Mouse (Mus musculus): ENCODE data around the gene Safb. TPM values are rescaled to one million over a fixed set of nuclear protein-coding genes. Genes with fewer than 3 reads are reported as not detected.
A peak's percentile ranks its signal among the peaks of the same experiment; 100 is the strongest.

The Safb gene
- total and polyA plus RNA-seq, 2 experiments from 2014 or later, result 40.8 to 71.7 TPM

DNA sequence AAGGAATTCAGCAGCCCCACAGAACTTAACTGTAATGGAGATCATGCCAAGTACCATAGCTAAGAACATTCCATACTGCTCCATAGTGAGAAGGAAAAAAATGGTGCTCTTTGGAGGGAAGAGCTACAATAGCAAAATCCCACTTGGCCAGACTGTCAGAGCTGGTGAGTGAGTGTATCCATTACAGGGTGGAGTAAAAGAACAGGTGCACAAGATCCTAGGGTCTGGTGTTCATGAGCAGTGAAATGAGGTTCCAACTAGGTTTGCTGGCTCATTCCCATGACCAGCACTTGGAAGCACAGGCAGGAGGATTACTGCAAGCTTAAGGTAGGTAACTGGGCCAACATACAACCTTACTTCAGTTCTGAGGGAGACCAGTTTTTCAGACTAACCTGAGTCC, 7.9 kb downstream of the Safb start:
- no peak for TF ChIP-seq CTCF (IDR thresholded peaks at IDR 0.05; ENCODE audit: low read depth)
- H3K36me3 ChIP-seq (ENCODE audit: insufficient read depth, low read length), result peaks cover 84% of the 10 kb centered on the region
- no peaks in the 10 kb centered on the region for H3K4me1 ChIP-seq (ENCODE audit: insufficient read depth, low read length)
- no peak overlapping the region for H3K4me3 ChIP-seq (ENCODE audit: low read length)
- H3K9me3 ChIP-seq (ENCODE audit: low read length), result no peaks in the 10 kb centered on the region
- no peak overlapping the region for H3K9ac ChIP-seq (replicated peaks; ENCODE audit: low read length)
- no peak overlapping the region for H3K4me2 ChIP-seq (ENCODE audit: low read depth, low read length)
- DNase-seq (ENCODE audit: low spot score) (no peak), ATAC-seq (no peak)
- no peak overlapping the region for H3K27ac ChIP-seq
- H3K27me3 ChIP-seq (ENCODE audit: insufficient read depth, low read length), result no peaks in the 10 kb centered on the region

DNA sequence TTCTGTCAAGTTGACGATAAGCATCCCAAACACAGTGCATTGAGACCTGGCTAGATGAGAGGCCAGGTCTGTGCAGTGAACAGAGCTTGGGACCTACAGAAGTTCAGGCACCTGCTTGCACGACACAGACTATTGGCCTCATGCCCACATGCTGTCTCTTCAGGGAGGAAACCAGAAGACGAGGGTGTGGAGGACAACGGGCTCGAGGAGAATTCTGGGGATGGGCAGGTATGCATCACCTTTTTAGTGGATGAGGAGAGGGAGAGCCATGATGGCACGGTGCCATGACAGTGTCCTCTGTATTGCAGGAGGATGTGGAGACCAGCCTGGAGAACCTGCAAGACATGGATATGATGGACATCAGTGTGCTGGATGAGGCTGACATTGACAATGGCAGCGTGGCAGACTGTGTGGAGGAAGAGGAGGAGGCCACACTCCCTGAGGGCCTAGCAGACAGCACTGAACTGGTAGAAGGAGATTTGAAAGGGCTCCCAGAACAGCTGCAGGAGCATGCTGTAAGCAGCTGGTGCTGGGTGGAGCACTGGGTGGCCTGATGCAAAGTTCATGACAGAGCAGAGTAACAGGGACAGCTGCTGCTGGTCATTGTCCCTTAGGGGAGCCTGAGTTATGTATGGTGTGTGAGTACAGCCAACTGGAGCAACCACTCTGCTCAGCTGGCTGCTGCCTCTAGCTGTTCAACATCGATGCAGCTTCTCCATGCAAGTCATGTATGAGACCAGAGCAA, 9.1 kb downstream of the Safb start:
- peak; percentile 20; the same call in 1 of the 2 replicates for ATAC-seq
- Histone ChIP-seq H3K9me3 (ENCODE audit: low read length) (no peaks in the 10 kb centered on the region), H3K4me2 (ENCODE audit: low read depth, low read length) (no peak overlapping the region), H3K36me3 (ENCODE audit: insufficient read depth, low read length) (peaks cover 80% of the 10 kb centered on the region), H3K27me3 (ENCODE audit: insufficient read depth, low read length) (no peaks in the 10 kb centered on the region), H3K9ac (replicated peaks; ENCODE audit: low read length) (no peak overlapping the region), H3K4me3 (ENCODE audit: low read length) (no peak overlapping the region), H3K27ac (no peak overlapping the region), H3K4me1 (ENCODE audit: insufficient read depth, low read length) (no peaks in the 10 kb centered on the region)
- no peak for TF ChIP-seq CTCF (IDR thresholded peaks at IDR 0.05; ENCODE audit: low read depth)
- no peak for DNase-seq (ENCODE audit: low spot score)
- 78% methylated on average over 8 of the region's 8 CpGs for WGBS

DNA sequence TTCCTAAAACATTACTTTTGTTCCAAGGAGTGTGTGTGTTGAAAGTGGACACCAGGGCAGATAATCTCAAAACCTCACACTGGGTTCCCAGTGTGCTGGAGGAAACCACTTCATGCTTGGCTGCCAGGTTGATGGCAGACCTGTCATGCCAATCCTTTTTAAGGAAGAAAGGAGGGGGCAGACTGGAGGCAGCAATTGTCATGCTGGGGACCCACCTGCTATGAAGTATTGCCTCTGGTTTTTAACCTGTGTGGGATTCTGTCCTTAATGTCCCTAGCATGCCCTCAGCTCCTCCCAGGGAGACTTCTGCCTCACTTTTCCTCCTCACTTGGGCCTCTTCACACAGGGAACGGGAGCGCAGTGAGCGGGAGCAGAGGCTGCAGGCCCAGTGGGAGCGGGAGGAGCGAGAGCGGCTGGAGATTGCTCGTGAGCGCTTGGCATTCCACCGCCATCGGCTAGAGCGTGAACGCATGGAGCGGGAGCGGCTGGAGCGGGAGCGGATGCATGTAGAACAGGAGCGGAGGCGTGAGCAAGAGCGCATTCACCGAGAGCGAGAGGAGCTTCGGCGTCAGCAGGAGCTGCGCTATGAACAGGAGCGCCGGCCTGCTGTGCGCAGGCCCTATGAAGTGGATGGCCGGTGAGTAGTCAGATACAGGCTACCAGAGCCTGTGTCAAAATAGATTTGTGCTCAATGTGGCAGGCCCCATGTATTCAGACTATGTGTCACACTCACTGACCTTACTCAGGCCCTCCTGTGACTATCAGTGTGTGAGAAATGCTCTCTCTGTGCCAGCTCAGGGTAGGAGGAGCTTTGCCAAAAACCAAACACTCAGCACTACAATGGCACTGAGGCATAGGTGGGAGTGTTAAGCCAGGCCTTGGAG, 18.8 kb downstream of the Safb start:
- Histone ChIP-seq H3K27ac (no peak overlapping the region), H3K4me1 (ENCODE audit: insufficient read depth, low read length) (peaks cover 2% of the 10 kb centered on the region; the same call in 1 of the 2 replicates), H3K4me2 (ENCODE audit: low read depth, low read length) (no peak overlapping the region), H3K27me3 (ENCODE audit: insufficient read depth, low read length) (no peaks in the 10 kb centered on the region), H3K9me3 (ENCODE audit: low read length) (no peaks in the 10 kb centered on the region), H3K9ac (replicated peaks; ENCODE audit: low read length) (no peak overlapping the region), H3K36me3 (ENCODE audit: insufficient read depth, low read length) (peaks cover 80% of the 10 kb centered on the region), H3K4me3 (ENCODE audit: low read length) (no peak overlapping the region)
- DNase-seq (ENCODE audit: low spot score) (no peak), ATAC-seq (no peak)
- no peak for TF ChIP-seq CTCF (IDR thresholded peaks at IDR 0.05; ENCODE audit: low read depth)
- 92% methylated on average over 28 of the region's 28 CpGs for WGBS

DNA sequence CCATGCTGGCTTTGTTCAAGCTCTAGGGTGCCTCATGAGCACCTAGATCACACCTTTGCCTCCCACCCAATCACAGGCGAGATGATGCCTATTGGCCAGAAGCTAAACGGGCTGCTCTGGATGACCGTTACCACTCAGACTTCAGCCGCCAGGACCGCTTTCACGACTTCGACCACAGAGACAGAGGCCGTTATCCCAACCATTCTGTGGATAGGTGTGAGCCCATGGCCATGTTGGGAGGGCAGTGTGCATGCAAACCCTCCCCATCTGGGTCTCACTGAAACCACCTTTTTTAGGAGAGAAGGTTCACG, 19.4 kb downstream of the Safb start:
- Histone ChIP-seq H3K36me3 (ENCODE audit: insufficient read depth, low read length) (peaks cover 80% of the 10 kb centered on the region), H3K4me1 (ENCODE audit: insufficient read depth, low read length) (peaks cover 8% of the 10 kb centered on the region; the same call in 1 of the 2 replicates), H3K27ac (no peak overlapping the region), H3K4me2 (ENCODE audit: low read depth, low read length) (no peak overlapping the region), H3K9me3 (ENCODE audit: low read length) (no peaks in the 10 kb centered on the region), H3K4me3 (ENCODE audit: low read length) (no peak overlapping the region), H3K27me3 (ENCODE audit: insufficient read depth, low read length) (no peaks in the 10 kb centered on the region), H3K9ac (replicated peaks; ENCODE audit: low read length) (no peak overlapping the region)
- TF ChIP-seq CTCF (IDR thresholded peaks at IDR 0.05; ENCODE audit: low read depth), result no peak
- ATAC-seq (no peak), DNase-seq (ENCODE audit: low spot score) (no peak)
- WGBS, result 88% methylated on average over 9 of the region's 9 CpGs

DNA sequence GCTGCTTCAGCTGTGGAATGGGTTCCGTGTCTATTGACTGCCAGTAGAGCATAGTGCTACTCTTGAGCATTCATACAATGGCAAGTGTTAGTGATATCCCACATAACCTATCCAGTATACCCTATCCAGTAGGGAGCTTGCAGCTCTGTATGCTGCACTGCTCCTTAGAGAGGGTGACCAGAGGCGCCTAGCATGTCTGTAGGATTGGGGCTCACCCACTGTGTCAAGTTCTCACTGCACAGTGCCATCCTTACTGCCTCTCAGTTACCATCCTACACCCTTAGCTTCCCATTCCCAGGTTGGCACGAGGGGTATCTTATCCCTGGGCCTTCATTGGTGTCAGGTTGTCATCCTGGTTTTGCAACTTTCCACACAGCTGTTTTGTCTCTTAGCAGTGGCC, 19.8 kb downstream of the Safb start:
- no peaks in the 10 kb centered on the region for H3K9me3 ChIP-seq (ENCODE audit: low read length)
- no peak for TF ChIP-seq CTCF (IDR thresholded peaks at IDR 0.05; ENCODE audit: low read depth)
- no peak overlapping the region for H3K4me3 ChIP-seq (ENCODE audit: low read length)
- DNase-seq (ENCODE audit: low spot score), result no peak
- ATAC-seq, result no peak
- H3K27ac ChIP-seq, result no peak overlapping the region
- H3K4me1 ChIP-seq (ENCODE audit: insufficient read depth, low read length), result peaks cover 8% of the 10 kb centered on the region; the same call in 1 of the 2 replicates
- no peak overlapping the region for H3K4me2 ChIP-seq (ENCODE audit: low read depth, low read length)
- no peaks in the 10 kb centered on the region for H3K27me3 ChIP-seq (ENCODE audit: insufficient read depth, low read length)
- H3K36me3 ChIP-seq (ENCODE audit: insufficient read depth, low read length), result peaks cover 78% of the 10 kb centered on the region
- 90% methylated on average over 3 of the region's 3 CpGs for WGBS
- H3K9ac ChIP-seq (replicated peaks; ENCODE audit: low read length), result no peak overlapping the region

DNA sequence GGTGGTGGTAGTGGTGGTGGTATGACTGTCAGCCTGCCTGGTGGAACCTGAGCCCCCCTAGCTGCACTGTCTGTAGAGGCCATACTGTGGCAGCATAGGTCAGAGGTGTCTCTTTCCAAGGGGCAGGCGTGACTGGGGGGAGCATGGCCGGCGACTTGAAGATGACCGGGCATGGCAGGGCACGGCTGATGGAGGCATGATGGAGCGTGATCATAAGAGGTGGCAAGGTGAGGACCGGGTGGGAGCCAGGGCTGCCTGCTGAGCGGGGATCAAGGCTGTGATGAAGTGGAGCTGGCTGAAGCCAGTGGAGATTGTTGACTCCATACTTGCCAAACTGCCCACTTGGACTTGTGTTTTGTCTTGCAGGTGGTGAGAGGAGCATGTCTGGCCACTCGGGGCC, 20.8 kb downstream of the Safb start:
- Histone ChIP-seq H3K4me3 (ENCODE audit: low read length) (no peak overlapping the region), H3K9me3 (ENCODE audit: low read length) (no peaks in the 10 kb centered on the region), H3K36me3 (ENCODE audit: insufficient read depth, low read length) (peaks cover 68% of the 10 kb centered on the region), H3K27ac (no peak overlapping the region), H3K9ac (replicated peaks; ENCODE audit: low read length) (no peak overlapping the region), H3K27me3 (ENCODE audit: insufficient read depth, low read length) (no peaks in the 10 kb centered on the region), H3K4me1 (ENCODE audit: insufficient read depth, low read length) (peaks cover 8% of the 10 kb centered on the region; the same call in 1 of the 2 replicates), H3K4me2 (ENCODE audit: low read depth, low read length) (no peak overlapping the region)
- WGBS, result 91% methylated on average over 9 of the region's 9 CpGs
- TF ChIP-seq CTCF (IDR thresholded peaks at IDR 0.05; ENCODE audit: low read depth), result no peak
- ATAC-seq, result no peak
- DNase-seq (ENCODE audit: low spot score), result no peak

All from hindbrain, postnatal 0 days (tissue).